ENCODE assay signal across 7 mouse cellular contexts in genomic region chr10:121429981-121430682, GRCm38 (mm10). TPM values are rescaled to one million over a fixed set of nuclear protein-coding genes. Genes with fewer than 3 reads are reported as not detected.
DNase-seq lines count a peak whose midpoint lies in the region; ATAC-seq and TF ChIP-seq lines count a peak whose summit lies in the region.

No protein-coding gene starts in this region.

- DNase-seq in CH12.LX (ENCODE audit: extremely low read depth) (no peak), liver (peak; percentile 46)
- peak; percentile 36 to 65 for DNase-seq in adrenal gland, postnatal 36 days
- DNase-seq in heart, postnatal 14 days, result peak; percentile 61 to 67
- no peak for DNase-seq in stomach, postnatal 0 days (ENCODE audit: low spot score)
- no peak for DNase-seq in right cerebral cortex, postnatal 36 days (ENCODE audit: low spot score in 2 of 2)
- DNase-seq in ovary, postnatal 36 days (ENCODE audit: low spot score), result no peak

- dilution Hi-C loops in CH12.LX (cut with MboI; ENCODE audit: extremely low pct_ligation_motif_present, extremely low pct_unique_long_range_greater_than_20kb, low sequenced_read_pairs), result no loop called here

- no peak for TF ChIP-seq RAD21 in CH12.LX (IDR thresholded peaks at IDR 0.05; ENCODE audit: low read depth, low read length)

- H3K9ac ChIP-seq in CH12.LX (ENCODE audit: insufficient read depth, low read depth), result no peak overlapping the region
- H3K9ac ChIP-seq in stomach, postnatal 0 days (ENCODE audit: low read length), result 0 out of 2 replicates have a peak overlapping the region, but pooled peaks have one; percentile 38

- no peaks in the 10 kb centered on the region for H3K79me2 ChIP-seq in CH12.LX (replicated peaks; ENCODE audit: control insufficient read depth, extremely low read depth, insufficient read depth, poor library complexity, severe bottlenecking)

- H3K4me2 ChIP-seq in CH12.LX (ENCODE audit: insufficient read depth, low read depth, poor library complexity, severe bottlenecking), result no peak overlapping the region
- peak overlapping the region; percentile 32 for H3K4me2 ChIP-seq in stomach, postnatal 0 days (replicated peaks; ENCODE audit: low read depth)

- H3K4me3 ChIP-seq in CH12.LX (replicated peaks in 1 of 3; ENCODE audit: low read depth in 2 of 3, low read length in 2 of 3, poor library complexity in 1 of 3), result no peak overlapping the region
- no peak overlapping the region for H3K4me3 ChIP-seq in stomach, postnatal 0 days (ENCODE audit: low read depth, low read length)

- intact Hi-C loops in heart, postnatal 14 days (cut with DNase I), result loop anchor here (2.0 kb wide), 1 partner anchor 45 kb away; no protein-coding TSS in a partner anchor

- no peak overlapping the region for H3K27ac ChIP-seq in CH12.LX (ENCODE audit: insufficient read depth, low read depth)
- H3K27ac ChIP-seq in stomach, postnatal 0 days (replicated peaks), result peak overlapping the region; percentile 86

- no peaks in the 10 kb centered on the region for H3K27me3 ChIP-seq in CH12.LX (replicated peaks)
- H3K27me3 ChIP-seq in stomach, postnatal 0 days (ENCODE audit: control insufficient read depth, insufficient read depth, low read length), result no peaks in the 10 kb centered on the region

- H3K4me1 ChIP-seq in CH12.LX (ENCODE audit: control insufficient read depth in 1 of 2, insufficient read depth in 2 of 2), result peaks cover 17 to 22% of the 10 kb centered on the region in 2 experiments
- H3K4me1 ChIP-seq in stomach, postnatal 0 days (replicated peaks; ENCODE audit: control insufficient read depth, insufficient read depth), result peaks cover 26% of the 10 kb centered on the region

- H3K36me3 ChIP-seq in CH12.LX (replicated peaks in 1 of 2; ENCODE audit: control insufficient read depth in 1 of 2, insufficient read depth in 1 of 2, low read length in 1 of 2), result peaks cover 0 to 3% of the 10 kb centered on the region in 2 experiments
- H3K36me3 ChIP-seq in stomach, postnatal 0 days (ENCODE audit: control insufficient read depth, insufficient read depth, low read length), result no peaks in the 10 kb centered on the region

- 25% methylated on average over 14 of the region's 14 CpGs for WGBS in stomach, postnatal 0 days

- no peaks in the 10 kb centered on the region for H3K9me3 ChIP-seq in CH12.LX (replicated peaks; ENCODE audit: low read length)
- no peaks in the 10 kb centered on the region for H3K9me3 ChIP-seq in stomach, postnatal 0 days (ENCODE audit: control insufficient read depth, low read length)

- TF ChIP-seq EP300 in CH12.LX (IDR thresholded peaks at IDR 0.05; ENCODE audit: low read length), result no peak
- TF ChIP-seq EP300 in stomach, postnatal 0 days (optimal IDR thresholded peaks at IDR 0.05), result no peak

- in situ Hi-C loops in CH12.LX (cut with MboI; ENCODE audit: low pct_ligation_motif_present, low pct_unique_long_range_greater_than_20kb, low sequenced_read_pairs), result no loop called here

- no peak for ATAC-seq in stomach, postnatal 0 days (ENCODE audit: low FRiP score, low TSS enrichment)

- no peak for TF ChIP-seq POLR2A in CH12.LX (IDR thresholded peaks at IDR 0.05; ENCODE audit: low read depth, low read length)

- no peak for TF ChIP-seq CTCF in CH12.LX (conservative IDR thresholded peaks at IDR 0.05 in 1 of 2, IDR thresholded peaks at IDR 0.05 in 1 of 2; ENCODE audit: low read depth in 2 of 2, low read length in 2 of 2)
- no peak for TF ChIP-seq CTCF in stomach, postnatal 0 days (IDR thresholded peaks at IDR 0.05; ENCODE audit: low read depth)

TF ChIP-seq in CH12.LX, 34 proteins besides CTCF, POLR2A, EP300 and RAD21:
- TF ChIP-seq MEF2A (IDR thresholded peaks at IDR 0.05; ENCODE audit: borderline replicate concordance, low read depth, low read length) (no peak), CHD2 (IDR thresholded peaks at IDR 0.05; ENCODE audit: low read length) (0 out of 2 replicates have a peak, but pooled peaks have one; percentile 24)

RNA-seq across cellular contexts. Expression of gene Rassf3, which starts 46.0 kb away (rescaled TPM):
- total RNA-seq in CH12.LX (2012; rRNA removed) (5.7 and 7.3 TPM in 2 replicates), CH12.LX (2014; rRNA removed) (4.0 and 4.1 TPM in 2 replicates)
- 9.0 and 9.9 TPM in 2 replicates for polyA plus RNA-seq in CH12.LX (2012; ENCODE audit: insufficient read length, low read depth)
- total RNA-seq in adrenal gland, postnatal 36 days (2021), result 10 to 100 TPM; 37.5 to 38.2 TPM
- total RNA-seq in heart, postnatal 14 days (2021), result 100 to 1,000 TPM; 120 to 125 TPM
- polyA plus RNA-seq in stomach, postnatal 0 days (2015; fragmentation: Nextera tagmentation; extraction: Ambion mirVana), result 19.2 and 20.0 TPM in 2 replicates

Comparison
In these comparisons a context has a peak if more than half of its experiments do, and no peak if none do; other contexts are left out.
1. DNase-seq: peak in adrenal gland, postnatal 36 days (2 of 2), heart, postnatal 14 days (2 of 2) and liver (single experiment); none in CH12.LX (single experiment), stomach, postnatal 0 days (single experiment), right cerebral cortex, postnatal 36 days (0 of 2) and ovary, postnatal 36 days (single experiment).
2. RNA of gene Rassf3, which starts 46.0 kb away (total RNA-seq): 120 to 125 TPM in heart, postnatal 14 days and 37.5 to 38.2 TPM in adrenal gland, postnatal 36 days; 4.0 to 7.3 TPM in CH12.LX; every median in the first group is over 4 times any median in the second.